Mouse (Mus musculus) right cerebral cortex, postnatal 10 days (tissue): ENCODE data around the gene Sag.

Experiments used
- DNase-seq, 2 experiments: peaks; one replicate each; pipeline ENCODE4 v3.0.0; 2021; ENCODE audit warnings: low spot score in 2 of 2

Gene Sag

GRCm38 (mm10) chr1:87853601-87854361, 50.3 kb downstream of the Sag start:
- peak; percentile 47 to 48 for DNase-seq

DNA sequence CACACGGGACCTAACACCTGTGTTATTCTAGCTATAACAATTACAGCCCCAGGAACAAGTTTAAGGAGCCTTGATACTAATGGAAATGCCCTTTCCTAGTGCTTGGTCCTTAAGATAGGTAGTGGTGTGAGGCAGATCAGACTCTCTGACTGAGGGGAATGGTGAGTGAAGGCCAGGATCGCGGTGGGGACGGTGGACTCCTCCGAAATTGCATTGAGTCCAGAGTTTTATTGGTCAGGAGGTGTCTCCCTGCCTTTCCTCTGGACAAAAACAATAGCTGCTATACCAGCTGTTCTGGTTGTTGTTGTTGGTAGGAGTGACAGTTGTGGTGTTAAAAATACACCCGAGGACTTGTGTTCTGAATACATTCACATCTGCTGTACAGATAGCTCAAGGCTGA, 50.9 kb downstream of the Sag start:
- DNase-seq: no peak

DNA sequence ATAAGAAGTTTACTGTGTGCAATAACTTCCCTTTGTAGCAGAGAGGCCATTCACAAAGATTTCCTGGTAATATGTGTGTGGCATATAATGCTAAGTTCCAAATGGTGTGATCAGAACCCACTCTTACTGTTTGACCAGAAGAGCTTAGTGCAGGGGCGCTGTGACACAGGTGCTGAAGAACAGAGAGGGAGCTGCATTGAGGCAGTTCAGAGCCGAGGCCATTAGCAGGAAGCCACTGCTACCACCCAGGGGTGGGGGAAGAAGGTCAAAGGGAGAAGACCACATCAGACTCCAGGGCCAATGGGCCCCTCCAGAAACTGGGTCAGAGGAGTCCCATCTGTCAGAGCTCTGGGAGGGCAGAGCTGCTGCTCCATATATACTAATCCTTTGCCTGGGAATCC, 51.4 kb downstream of the Sag start:
- no peak for DNase-seq

GRCm38 (mm10) chr1:87855522-87855921, 52.0 kb downstream of the Sag start:
- no peak for DNase-seq

DNA sequence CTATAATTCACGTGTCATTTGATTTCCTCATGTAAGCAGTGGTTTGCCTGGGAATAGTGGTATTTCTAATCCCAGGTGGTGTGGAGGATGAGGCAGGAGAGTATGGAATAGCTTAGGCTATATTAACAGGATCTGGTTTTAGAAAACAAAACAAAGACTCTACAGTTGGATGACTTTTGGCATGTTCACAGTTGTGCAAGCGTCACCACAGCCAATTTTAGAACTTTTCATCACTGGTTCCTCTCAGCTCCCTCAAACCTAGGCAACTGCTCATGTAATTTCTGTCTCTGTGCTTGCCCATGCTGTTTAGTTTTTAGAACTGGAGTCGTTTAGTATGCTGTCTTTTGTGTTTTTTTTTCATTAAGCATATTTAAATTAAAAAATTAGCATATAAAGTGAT, 53.3 kb downstream of the Sag start:
- peak in 1 of 2 experiments; percentile 49 for DNase-seq

- no peak for DNase-seq
These were observed 54.6 kb downstream of the Sag start for GRCm38 (mm10) chr1:87858031-87858430.

- DNase-seq: no peak
These were observed 55.0 kb downstream of the Sag start for GRCm38 (mm10) chr1:87858529-87858928.

DNA sequence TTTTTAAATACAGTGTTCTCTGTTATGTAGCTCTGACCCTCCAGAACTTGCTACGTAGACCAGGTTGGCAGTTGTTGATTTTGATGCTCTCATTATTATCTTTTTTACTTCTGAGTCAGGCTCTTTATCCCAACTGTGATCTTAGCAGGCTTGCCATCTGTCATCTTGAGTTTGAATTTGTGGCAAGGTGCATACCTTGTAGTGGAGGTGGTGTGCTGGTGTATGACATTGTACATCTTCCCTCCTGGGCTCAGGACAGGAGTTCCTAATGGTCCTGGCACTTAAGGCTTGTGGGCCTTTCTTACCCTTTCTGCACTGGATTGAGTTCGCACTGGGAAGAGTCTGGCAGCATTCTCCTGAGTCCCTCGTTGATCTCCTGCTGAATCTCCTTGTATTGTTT, 60.1 kb downstream of the Sag start:
- no peak for DNase-seq

DNA sequence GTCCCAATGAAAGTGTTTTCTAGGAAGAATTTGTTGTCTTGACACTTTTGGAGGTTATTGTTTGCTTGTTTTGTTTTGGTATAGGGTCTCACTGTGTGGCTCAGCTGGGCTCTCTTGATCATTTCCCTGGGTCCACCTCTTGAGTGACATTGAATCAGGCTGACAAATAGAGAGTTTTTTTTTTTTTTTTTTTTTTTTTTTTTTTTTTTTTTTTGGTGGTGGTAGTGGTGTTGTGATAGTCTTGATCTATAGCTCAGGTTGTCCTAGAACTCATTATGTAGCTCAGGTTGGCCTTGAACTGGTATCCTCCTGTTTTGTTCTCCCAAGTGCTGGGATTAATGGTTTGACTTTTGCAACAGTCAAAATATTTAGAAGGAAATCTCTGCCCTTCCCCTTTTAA, 61.4 kb downstream of the Sag start:
- DNase-seq: no peak

GRCm38 (mm10) chr1:87866672-87867071, 63.2 kb downstream of the Sag start:
- peak in 1 of 2 experiments; percentile 36 for DNase-seq

DNA sequence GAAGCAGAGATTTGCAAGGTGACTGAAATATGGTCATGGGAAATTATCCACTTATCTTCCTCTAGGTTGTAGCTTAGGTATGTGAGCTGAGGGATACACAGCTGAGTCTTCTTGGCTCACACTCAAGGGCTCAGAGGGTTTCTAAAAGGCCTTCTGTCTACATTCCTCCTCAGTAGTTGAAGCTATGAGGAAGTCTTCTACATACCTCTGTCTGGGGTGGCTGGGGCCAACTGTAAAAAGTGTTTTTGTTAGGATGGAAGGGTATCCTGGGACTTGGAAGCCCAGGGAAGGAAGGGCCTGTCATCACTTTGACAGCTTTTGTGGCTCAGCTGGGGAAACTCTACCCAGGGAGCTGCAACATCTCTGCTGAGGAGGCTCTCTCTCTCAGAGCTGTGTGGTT, 68.1 kb downstream of the Sag start:
- DNase-seq: no peak

- no peak for DNase-seq
These were observed 69.6 kb downstream of the Sag start for GRCm38 (mm10) chr1:87873081-87873480.

DNA sequence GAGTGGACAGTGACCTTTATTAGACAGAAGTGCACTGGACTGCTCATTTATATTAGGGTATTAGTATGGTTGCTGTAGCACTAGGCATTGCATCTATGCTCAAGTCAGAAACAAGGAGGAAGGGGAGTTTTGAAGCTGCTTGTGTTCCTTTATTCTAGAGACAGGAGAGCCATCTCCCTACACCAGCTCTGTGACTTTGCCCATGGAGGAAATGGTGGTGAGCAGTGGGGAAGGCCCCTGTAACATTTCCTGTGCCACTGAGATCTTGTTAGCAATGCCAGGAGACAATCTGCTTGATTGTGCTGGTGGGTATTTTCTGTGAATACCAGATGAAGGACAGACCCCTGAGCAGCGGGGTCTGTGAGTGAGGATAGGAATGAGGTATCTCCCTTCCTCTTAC, 72.6 kb downstream of the Sag start:
- DNase-seq: no peak

DNA sequence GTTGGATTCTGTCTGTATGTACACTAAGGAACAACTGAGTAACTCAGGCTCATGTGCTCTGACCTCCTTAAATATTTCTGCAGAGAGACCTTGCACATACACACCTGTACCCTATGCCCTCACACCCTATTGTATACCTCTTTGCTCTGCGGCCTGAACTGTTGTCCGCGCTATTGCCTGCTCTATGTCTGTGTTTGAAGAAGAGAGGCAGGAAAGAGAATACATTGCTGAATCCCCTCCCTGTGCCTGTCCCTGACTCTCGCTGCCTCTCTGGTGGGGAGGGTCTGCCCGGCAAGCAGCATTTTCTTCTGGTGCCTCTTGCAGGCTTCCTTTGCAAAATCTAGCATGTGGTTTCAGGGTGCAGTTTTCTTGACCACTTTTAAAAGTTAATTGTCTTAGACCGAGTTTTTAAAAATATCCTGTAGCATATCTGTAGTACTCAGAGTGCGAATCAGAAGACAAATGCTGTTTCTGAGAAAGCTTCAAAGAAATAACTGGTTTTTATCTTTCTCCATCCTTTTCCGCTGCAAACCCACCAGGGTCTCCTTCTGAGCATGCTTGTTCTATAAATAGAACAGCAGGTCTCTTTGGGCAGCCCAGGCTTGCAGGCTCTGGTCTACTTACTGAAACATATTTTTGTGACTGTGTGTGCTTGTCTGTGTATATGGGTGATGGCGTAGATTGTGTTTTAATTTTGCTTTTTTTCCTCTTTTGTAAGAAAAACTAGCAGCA, 74.2 kb downstream of the Sag start:
- DNase-seq: no peak

DNA sequence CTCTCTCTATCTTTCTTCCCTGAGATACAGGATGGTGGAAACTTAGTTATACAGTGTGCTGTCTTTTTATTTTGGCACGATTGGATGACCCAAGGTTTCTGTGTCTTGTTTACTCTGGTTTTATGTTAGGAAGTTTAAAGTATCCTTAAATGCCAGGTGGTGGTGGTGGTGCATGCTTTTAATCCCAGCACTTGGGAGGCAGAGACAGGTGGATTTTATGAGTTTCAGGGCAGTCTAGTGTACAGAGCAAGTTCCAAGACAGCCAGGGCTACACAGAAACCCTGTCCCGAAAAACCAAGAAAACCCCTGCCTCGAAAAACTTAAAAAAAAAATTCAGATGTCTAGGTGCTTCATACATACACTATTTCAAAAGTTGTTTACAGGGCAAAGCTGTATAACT, 75.6 kb downstream of the Sag start:
- DNase-seq: no peak

GRCm38 (mm10) chr1:87879494-87880325, 76.2 kb downstream of the Sag start:
- peak; percentile 80 to 85 for DNase-seq

DNA sequence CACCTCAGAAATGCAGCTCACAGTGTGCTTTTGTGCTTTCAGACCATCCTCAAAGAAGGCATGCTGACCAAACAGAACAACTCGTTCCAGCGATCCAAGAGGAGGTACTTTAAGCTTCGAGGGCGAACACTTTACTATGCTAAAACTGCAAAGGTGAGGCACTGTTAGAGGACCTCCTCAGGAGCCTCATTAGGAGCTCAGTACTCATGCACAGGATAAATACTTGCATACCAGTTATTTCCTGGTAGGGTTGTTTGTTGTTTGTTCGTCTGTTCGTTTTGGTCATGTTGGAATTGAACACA, 76.8 kb downstream of the Sag start:
- no peak for DNase-seq

- DNase-seq: no peak
These were observed 77.4 kb downstream of the Sag start for GRCm38 (mm10) chr1:87880856-87881255.

GRCm38 (mm10) chr1:87881726-87882125, 78.2 kb downstream of the Sag start:
- DNase-seq: no peak

DNA sequence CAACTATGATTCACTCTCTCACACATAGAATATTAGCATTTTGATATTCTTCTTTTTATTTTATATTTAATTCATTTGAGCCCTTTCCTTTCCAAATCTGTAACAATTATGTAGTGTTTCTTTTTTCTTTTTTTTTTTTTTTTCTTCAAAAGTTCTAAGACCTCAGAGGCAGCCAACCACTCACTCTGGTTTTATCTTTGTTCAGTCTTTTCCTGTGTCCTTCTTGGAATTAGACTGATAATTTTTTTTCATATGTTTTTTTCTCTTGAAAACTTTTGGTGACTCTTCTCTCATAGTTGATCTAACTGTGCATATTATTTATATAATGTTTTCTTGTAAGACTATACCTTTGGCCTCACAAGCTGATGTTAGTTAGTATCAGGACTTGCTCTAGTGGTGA, 79.1 kb downstream of the Sag start:
- no peak for DNase-seq

- DNase-seq: no peak
These were observed 87.5 kb downstream of the Sag start for GRCm38 (mm10) chr1:87890960-87891359.

- no peak for DNase-seq
These were observed 88.2 kb downstream of the Sag start for GRCm38 (mm10) chr1:87891634-87892033.

DNA sequence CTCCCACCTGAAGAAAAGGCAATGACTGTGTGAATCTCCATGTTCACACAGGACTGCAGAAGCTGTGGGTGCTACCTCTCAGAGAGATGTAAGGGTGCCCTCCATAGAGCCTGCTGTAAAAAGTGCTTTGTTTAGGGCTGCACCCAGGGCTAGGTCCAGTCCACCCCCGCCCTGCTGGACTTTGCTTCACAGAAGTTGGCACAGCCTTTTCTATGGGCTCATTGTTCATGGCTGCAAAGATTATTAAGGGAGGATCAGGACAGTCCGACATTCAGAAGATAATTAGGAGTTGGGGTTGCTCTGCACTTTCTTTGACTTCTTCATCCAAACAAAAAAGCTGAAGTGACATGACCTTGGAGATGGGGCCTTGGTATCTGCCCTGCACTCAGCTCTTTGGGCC, 89.0 kb downstream of the Sag start:
- no peak for DNase-seq
